Mouse (Mus musculus): ENCODE results near the gene Gak. TPM values are rescaled to one million over a fixed set of nuclear protein-coding genes. Genes with fewer than 3 reads are reported as not detected.

Gak gene
- polyA plus RNA-seq, 1 experiment from 2014 or later: 53.4 TPM

DNA sequence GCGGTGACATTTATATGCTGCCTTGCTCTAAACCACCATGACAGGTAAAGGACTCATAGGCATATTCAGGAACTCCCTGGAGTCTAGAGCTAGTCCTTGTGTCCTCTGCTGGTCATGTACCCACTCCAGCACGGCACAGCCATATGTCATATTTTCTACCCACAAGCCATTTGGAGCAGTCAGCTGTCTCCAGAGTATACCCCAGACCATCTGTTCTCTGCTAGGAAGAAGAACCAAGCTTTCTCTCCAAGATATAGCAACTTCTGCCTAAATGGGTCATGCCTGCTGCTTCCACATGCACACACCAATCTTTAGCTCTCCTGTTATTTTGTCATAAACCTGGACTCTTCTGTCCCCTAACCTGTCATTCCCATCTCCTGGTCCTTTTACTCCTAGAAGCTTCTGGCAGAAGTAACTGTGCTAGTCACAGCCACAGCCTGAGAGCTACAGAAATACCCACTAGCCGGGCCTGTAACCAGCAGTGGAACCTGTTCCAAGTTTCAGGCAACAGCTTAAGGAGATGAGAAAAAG is 48.1 kb downstream of the Gak start:
- no peak overlapping the region for H3K9ac ChIP-seq (ENCODE audit: low read length)
- no peaks in the 10 kb centered on the region for H3K9me3 ChIP-seq (ENCODE audit: control insufficient read depth, low read length)
- H3K4me1 ChIP-seq (ENCODE audit: control insufficient read depth, insufficient read depth, low read length): no peaks in the 10 kb centered on the region
- WGBS: 93% methylated on average over 3 of the region's 3 CpGs
- H3K27me3 ChIP-seq (ENCODE audit: control insufficient read depth, insufficient read depth, low read length): no peaks in the 10 kb centered on the region
- ATAC-seq (ENCODE audit: insufficient read depth, low FRiP score, low TSS enrichment) (no peak), DNase-seq (ENCODE audit: low spot score) (no peak)
- H3K27ac ChIP-seq (ENCODE audit: low read depth, low read length): no peak overlapping the region
- no peak overlapping the region for H3K4me2 ChIP-seq (ENCODE audit: low read depth)
- H3K4me3 ChIP-seq (ENCODE audit: low read depth, low read length): no peak overlapping the region
- peaks cover 13% of the 10 kb centered on the region for H3K36me3 ChIP-seq (ENCODE audit: control insufficient read depth, insufficient read depth, low read length)

DNA sequence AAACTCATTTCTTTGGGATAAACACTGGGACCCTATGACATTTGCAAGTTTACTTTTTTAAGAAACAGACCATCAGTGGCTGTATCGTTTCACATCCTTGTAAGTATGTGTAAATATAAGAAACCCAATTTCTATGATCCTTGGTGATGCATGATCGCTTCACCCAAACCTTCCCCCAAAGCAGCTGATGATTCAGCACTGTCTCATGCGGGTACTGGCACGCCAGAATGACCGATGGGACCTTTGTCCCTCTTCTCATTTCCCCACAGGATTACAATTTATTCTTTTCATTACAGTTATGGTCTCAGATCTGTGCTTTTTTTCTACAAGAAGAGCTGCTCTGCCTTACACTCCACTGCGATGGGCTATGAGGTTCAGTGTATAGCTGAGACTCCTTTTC is 56.5 kb downstream of the Gak start:
- DNase-seq (ENCODE audit: low spot score) (no peak), ATAC-seq (ENCODE audit: insufficient read depth, low FRiP score, low TSS enrichment) (no peak)
- Histone ChIP-seq H3K36me3 (ENCODE audit: control insufficient read depth, insufficient read depth, low read length) (peaks cover 25% of the 10 kb centered on the region), H3K9ac (ENCODE audit: low read length) (no peak overlapping the region), H3K4me2 (ENCODE audit: low read depth) (no peak overlapping the region), H3K27me3 (ENCODE audit: control insufficient read depth, insufficient read depth, low read length) (no peaks in the 10 kb centered on the region), H3K4me1 (ENCODE audit: control insufficient read depth, insufficient read depth, low read length) (no peaks in the 10 kb centered on the region), H3K4me3 (ENCODE audit: low read depth, low read length) (no peak overlapping the region), H3K9me3 (ENCODE audit: control insufficient read depth, low read length) (no peaks in the 10 kb centered on the region), H3K27ac (ENCODE audit: low read depth, low read length) (no peak overlapping the region)
- 96% methylated on average over 6 of the region's 6 CpGs for WGBS

DNA sequence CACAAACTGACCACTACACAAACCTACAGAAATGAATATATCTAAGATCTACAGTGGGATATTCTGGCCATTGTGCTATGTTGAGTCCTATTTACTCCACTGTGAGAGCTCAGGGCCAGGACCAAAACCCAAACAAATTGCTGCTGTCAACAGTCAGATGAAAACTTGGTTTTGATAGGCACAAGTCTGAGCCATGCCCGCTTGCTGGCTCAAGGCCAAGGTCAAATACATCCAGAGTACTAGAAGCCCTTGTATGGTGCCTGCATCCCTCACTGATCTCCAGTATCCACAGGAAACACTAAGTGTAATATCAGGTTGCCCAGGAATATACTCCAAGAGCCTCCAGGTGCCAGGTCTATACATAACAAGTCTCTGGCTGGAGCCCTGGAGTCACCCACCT is 58.6 kb downstream of the Gak start:
- DNase-seq (ENCODE audit: low spot score): no peak
- H3K4me2 ChIP-seq (ENCODE audit: low read depth): no peak overlapping the region
- 94% methylated on average over 1 of the region's 1 CpGs for WGBS
- H3K9me3 ChIP-seq (ENCODE audit: control insufficient read depth, low read length): no peaks in the 10 kb centered on the region
- ATAC-seq (ENCODE audit: insufficient read depth, low FRiP score, low TSS enrichment): no peak
- H3K4me1 ChIP-seq (ENCODE audit: control insufficient read depth, insufficient read depth, low read length): no peaks in the 10 kb centered on the region
- H3K27ac ChIP-seq (ENCODE audit: low read depth, low read length): no peak overlapping the region
- H3K27me3 ChIP-seq (ENCODE audit: control insufficient read depth, insufficient read depth, low read length): no peaks in the 10 kb centered on the region
- no peak overlapping the region for H3K9ac ChIP-seq (ENCODE audit: low read length)
- no peak overlapping the region for H3K4me3 ChIP-seq (ENCODE audit: low read depth, low read length)
- H3K36me3 ChIP-seq (ENCODE audit: control insufficient read depth, insufficient read depth, low read length): peaks cover 27% of the 10 kb centered on the region

DNA sequence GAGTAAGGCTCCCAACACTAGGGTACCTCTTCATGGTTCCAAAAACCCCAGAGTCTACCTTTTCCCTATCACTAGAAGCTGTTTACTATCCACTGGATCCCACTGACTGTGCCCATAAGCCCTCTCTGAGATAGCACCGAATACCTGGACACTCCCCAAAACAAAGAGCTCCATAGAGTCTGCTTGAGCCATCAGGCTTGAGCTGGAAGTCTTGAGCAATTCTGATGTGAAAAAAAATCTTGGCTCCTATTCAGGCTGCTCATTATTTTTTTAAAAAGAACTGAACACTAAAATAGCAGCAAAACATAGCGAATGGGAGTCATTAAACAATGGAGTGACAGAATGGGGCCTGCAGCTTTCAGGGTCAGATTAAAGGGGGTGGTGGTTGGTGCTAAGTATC is 62.5 kb downstream of the Gak start:
- DNase-seq (ENCODE audit: low spot score) (no peak), ATAC-seq (ENCODE audit: insufficient read depth, low FRiP score, low TSS enrichment) (no peak)
- H3K9me3 ChIP-seq (ENCODE audit: control insufficient read depth, low read length): no peaks in the 10 kb centered on the region
- no peaks in the 10 kb centered on the region for H3K4me1 ChIP-seq (ENCODE audit: control insufficient read depth, insufficient read depth, low read length)
- WGBS: 97% methylated on average over 2 of the region's 2 CpGs
- no peak overlapping the region for H3K4me3 ChIP-seq (ENCODE audit: low read depth, low read length)
- H3K27ac ChIP-seq (ENCODE audit: low read depth, low read length): no peak overlapping the region
- no peak overlapping the region for H3K9ac ChIP-seq (ENCODE audit: low read length)
- peaks cover 23% of the 10 kb centered on the region for H3K36me3 ChIP-seq (ENCODE audit: control insufficient read depth, insufficient read depth, low read length)
- H3K4me2 ChIP-seq (ENCODE audit: low read depth): no peak overlapping the region
- no peaks in the 10 kb centered on the region for H3K27me3 ChIP-seq (ENCODE audit: control insufficient read depth, insufficient read depth, low read length)

DNA sequence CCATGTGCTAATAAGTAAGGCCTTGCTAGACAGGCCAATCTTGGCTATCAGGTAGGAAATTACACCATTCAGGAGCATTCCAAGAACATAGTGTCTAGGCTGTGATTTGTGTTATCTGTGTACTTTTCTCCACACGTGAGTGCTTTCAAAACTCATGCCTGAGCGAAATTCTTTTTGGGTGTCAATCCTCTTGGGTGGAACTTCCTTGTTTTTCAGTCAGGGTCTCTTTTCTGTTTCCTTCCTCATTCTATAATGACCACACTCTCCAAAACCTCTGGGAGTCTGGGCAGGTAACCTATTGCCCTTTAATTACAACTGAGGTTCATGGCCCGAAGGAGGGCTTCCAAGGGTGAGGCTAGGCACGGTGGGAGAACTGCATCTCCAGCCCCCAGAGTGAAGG is 63.0 kb downstream of the Gak start:
- H3K4me2 ChIP-seq (ENCODE audit: low read depth): no peak overlapping the region
- H3K36me3 ChIP-seq (ENCODE audit: control insufficient read depth, insufficient read depth, low read length): peaks cover 20% of the 10 kb centered on the region
- DNase-seq (ENCODE audit: low spot score) (no peak), ATAC-seq (ENCODE audit: insufficient read depth, low FRiP score, low TSS enrichment) (no peak)
- H3K27me3 ChIP-seq (ENCODE audit: control insufficient read depth, insufficient read depth, low read length): no peaks in the 10 kb centered on the region
- no peaks in the 10 kb centered on the region for H3K9me3 ChIP-seq (ENCODE audit: control insufficient read depth, low read length)
- H3K4me3 ChIP-seq (ENCODE audit: low read depth, low read length): no peak overlapping the region
- no peak overlapping the region for H3K9ac ChIP-seq (ENCODE audit: low read length)
- WGBS: 96% methylated on average over 4 of the region's 4 CpGs
- H3K4me1 ChIP-seq (ENCODE audit: control insufficient read depth, insufficient read depth, low read length): no peaks in the 10 kb centered on the region
- no peak overlapping the region for H3K27ac ChIP-seq (ENCODE audit: low read depth, low read length)

DNA sequence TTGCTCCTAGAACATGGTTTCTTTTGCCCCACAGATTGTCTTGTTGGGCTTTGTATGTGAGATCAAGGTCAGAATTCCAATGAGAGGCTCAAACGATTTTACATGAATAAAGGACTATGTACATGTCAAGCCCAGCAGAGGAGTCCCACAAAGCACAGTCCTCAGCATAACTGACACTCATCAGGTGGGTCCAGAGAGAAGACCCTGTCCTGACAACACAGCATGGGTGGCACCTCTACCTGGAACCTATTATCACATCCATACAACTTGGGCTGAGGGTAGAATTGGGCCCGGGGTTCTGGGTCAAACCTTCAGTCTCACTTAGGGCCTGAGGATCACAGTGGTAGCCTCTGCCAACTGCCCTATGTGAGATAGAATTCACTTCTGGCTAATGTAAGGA is 64.2 kb downstream of the Gak start:
- ATAC-seq (ENCODE audit: insufficient read depth, low FRiP score, low TSS enrichment): no peak
- no peak overlapping the region for H3K9ac ChIP-seq (ENCODE audit: low read length)
- H3K4me1 ChIP-seq (ENCODE audit: control insufficient read depth, insufficient read depth, low read length): no peaks in the 10 kb centered on the region
- H3K27ac ChIP-seq (ENCODE audit: low read depth, low read length): no peak overlapping the region
- no peak overlapping the region for H3K4me3 ChIP-seq (ENCODE audit: low read depth, low read length)
- H3K36me3 ChIP-seq (ENCODE audit: control insufficient read depth, insufficient read depth, low read length): peaks cover 14% of the 10 kb centered on the region
- no peaks in the 10 kb centered on the region for H3K27me3 ChIP-seq (ENCODE audit: control insufficient read depth, insufficient read depth, low read length)
- no peak for DNase-seq (ENCODE audit: low spot score)
- no peaks in the 10 kb centered on the region for H3K9me3 ChIP-seq (ENCODE audit: control insufficient read depth, low read length)
- H3K4me2 ChIP-seq (ENCODE audit: low read depth): no peak overlapping the region
- 88% methylated on average over 2 of the region's 2 CpGs for WGBS

DNA sequence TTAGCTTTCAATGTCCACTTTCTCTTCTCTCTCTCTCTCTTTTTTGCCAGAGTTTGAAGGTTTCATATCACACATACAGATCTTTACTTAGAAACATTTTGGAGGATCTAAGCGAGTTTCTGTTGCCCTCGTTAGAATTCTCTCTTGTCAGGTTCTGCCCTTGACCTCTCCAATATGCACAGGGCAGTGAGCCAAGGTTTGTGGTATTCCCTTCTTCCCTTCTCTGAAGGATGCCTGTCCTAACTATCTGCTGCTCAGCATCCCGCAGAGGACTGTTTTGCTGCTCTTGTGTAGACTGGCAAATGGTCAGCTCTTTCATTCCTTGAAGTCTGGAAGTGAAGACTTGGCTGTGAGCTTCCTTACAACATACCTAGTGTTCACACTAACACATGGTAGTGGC is 65.2 kb downstream of the Gak start:
- no peak overlapping the region for H3K4me2 ChIP-seq (ENCODE audit: low read depth)
- ATAC-seq (ENCODE audit: insufficient read depth, low FRiP score, low TSS enrichment) (no peak), DNase-seq (ENCODE audit: low spot score) (no peak)
- H3K9ac ChIP-seq (ENCODE audit: low read length): no peak overlapping the region
- 95% methylated on average over 3 of the region's 3 CpGs for WGBS
- H3K4me1 ChIP-seq (ENCODE audit: control insufficient read depth, insufficient read depth, low read length): no peaks in the 10 kb centered on the region
- H3K9me3 ChIP-seq (ENCODE audit: control insufficient read depth, low read length): no peaks in the 10 kb centered on the region
- no peaks in the 10 kb centered on the region for H3K27me3 ChIP-seq (ENCODE audit: control insufficient read depth, insufficient read depth, low read length)
- no peak overlapping the region for H3K27ac ChIP-seq (ENCODE audit: low read depth, low read length)
- no peak overlapping the region for H3K4me3 ChIP-seq (ENCODE audit: low read depth, low read length)
- H3K36me3 ChIP-seq (ENCODE audit: control insufficient read depth, insufficient read depth, low read length): peaks cover 10% of the 10 kb centered on the region

DNA sequence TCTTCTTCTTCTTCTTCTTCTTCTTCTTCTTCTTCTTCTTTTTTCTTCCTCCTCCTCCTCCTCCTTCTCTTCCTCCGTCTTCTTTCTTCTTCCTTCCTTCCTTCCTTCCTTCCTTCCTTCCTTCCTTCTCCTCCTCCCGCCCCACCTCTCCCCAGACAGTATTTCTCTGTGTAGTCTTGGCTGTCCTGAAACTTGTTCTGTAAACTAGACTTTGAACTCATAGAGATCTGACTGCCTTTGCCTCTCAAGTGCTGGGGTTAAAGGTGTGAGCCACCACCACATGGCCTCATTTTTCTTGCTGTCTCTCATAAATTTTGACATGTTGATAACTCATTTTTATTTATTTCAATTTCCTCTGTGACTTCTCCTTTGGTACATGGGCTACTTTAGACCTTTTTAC is 67.1 kb downstream of the Gak start:
- Histone ChIP-seq H3K27ac (ENCODE audit: low read depth, low read length) (no peak overlapping the region), H3K4me2 (ENCODE audit: low read depth) (no peak overlapping the region), H3K36me3 (ENCODE audit: control insufficient read depth, insufficient read depth, low read length) (peaks cover 2% of the 10 kb centered on the region; the same call in 1 of the 2 replicates), H3K4me3 (ENCODE audit: low read depth, low read length) (no peak overlapping the region), H3K9me3 (ENCODE audit: control insufficient read depth, low read length) (no peaks in the 10 kb centered on the region), H3K9ac (ENCODE audit: low read length) (no peak overlapping the region), H3K4me1 (ENCODE audit: control insufficient read depth, insufficient read depth, low read length) (no peaks in the 10 kb centered on the region), H3K27me3 (ENCODE audit: control insufficient read depth, insufficient read depth, low read length) (no peaks in the 10 kb centered on the region)
- no peak for DNase-seq (ENCODE audit: low spot score)
- ATAC-seq (ENCODE audit: insufficient read depth, low FRiP score, low TSS enrichment): no peak
- WGBS: 81% methylated on average over 2 of the region's 2 CpGs

DNA sequence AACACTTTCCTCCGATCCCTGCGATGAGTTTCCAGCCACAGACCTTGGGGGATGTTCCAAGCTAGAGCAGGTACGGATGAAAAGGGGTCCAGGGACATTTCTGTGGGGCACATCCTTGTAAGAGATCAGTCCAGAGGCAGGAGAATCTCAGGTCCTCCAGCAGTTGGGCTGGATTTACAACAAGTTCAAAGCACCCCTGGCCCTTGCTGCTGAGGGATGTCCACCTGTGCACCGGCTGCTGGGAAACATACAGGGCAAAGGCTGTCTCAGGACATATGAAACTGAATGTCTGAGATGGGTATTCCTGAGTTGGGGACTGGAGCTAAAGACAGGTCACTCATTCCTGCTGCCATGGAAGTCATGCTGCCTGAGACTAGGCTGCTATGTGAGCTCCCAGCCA is 72.6 kb downstream of the Gak start:
- no peaks in the 10 kb centered on the region for H3K27me3 ChIP-seq (ENCODE audit: control insufficient read depth, insufficient read depth, low read length)
- WGBS: 76% methylated on average over 4 of the region's 4 CpGs
- DNase-seq (ENCODE audit: low spot score) (no peak), ATAC-seq (ENCODE audit: insufficient read depth, low FRiP score, low TSS enrichment) (no peak)
- no peak overlapping the region for H3K9ac ChIP-seq (ENCODE audit: low read length)
- no peak overlapping the region for H3K4me2 ChIP-seq (ENCODE audit: low read depth)
- H3K9me3 ChIP-seq (ENCODE audit: control insufficient read depth, low read length): no peaks in the 10 kb centered on the region
- no peaks in the 10 kb centered on the region for H3K36me3 ChIP-seq (ENCODE audit: control insufficient read depth, insufficient read depth, low read length)
- no peak overlapping the region for H3K27ac ChIP-seq (ENCODE audit: low read depth, low read length)
- no peak overlapping the region for H3K4me3 ChIP-seq (ENCODE audit: low read depth, low read length)
- H3K4me1 ChIP-seq (ENCODE audit: control insufficient read depth, insufficient read depth, low read length): no peaks in the 10 kb centered on the region
